Mouse (Mus musculus) v-Abl transformed pro-B cells (cell line): ENCODE results near the gene Yars.

ENCODE experiments used
- in situ Hi-C, 2 experiments: fragments of 400-800 bp; cut with MboI; formaldehyde crosslinking; loops; one replicate each; pipeline ENCODE4 v1.15.1; 2025; ENCODE audit not compliant: unreplicated experiment in 2 of 2

The Yars gene

DNA sequence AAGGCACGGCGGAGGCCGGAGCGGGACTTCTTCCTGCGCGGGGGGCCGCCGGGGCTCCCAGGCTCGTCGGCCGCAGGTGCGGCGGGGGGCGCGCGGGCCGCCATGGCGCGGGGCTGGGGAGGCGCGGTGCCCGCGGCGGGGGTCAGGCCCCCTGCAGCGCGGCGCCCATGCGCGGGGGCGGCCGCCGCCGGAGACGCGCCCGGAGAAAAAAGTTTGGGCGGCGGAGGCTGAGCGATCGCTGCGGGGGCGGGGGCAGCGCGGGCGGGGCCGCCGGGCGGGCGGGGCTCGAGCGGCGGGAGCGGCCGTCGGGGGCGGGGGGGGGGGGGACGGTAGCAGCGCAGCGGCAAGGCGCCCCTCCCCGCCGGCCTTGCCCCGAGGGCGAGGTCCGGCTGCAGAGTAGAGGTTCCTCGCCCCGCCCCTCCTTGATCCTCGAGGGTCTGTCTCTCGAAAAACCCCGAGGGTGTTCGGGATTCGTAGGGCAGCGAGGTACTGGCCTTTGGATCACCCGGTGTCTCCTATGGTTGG lies 58.7 kb downstream of the Yars start:
- in situ Hi-C loops: no loop called here

DNA sequence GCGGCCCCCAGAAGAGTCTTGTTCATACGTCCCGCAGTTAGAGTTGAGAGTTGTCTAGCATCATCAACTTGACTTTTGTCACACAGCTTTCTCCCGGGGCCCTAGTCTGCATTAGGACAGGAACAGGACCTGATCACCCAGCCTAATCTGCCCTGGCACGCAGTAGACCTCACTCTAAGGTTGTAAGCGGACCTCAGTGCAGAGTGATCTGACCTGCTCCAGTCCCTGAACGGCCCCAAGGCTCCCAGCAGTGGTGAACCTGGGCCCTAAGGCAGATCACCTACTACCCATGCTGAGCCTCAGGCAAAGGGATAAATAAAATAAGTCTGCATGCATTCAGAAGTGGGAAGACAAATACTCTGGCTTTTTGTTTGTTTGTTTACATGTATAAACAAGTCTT lies 59.7 kb downstream of the Yars start:
- in situ Hi-C loops: no loop called here

DNA sequence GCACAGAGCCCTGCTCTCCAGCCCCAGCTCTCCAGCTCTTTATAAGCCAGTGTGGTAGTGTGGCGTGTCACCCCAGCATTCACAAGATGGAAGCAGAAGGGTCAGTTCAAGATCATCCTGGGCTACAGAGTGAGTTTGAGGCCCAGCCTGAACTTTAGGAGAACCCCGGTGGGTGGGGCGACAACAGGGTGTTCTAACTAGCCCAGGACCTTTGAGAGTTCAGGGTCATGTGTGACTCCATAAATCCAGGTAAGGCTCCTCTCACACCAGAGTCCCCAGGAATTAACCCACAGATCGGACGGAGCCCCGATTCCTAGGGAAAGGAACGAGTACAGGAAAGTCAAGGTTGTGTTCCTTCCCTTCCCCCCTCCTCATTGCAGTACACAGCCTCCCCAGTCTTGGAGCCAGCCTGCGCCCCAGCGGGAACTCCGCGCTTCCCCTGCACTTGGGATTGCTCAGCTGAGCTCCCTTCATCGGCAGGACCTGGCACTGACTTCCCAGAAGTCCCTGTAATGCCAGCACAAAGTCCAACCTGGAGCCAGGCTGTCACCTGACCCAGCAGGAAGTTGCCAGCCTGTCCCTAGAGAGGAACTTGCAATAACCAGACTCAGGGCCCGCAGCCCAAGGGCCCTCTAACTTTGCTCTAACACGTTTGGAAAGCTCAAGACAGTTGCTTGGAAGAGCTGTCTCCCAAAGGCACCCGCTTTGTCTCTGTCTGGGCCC lies 61.4 kb downstream of the Yars start:
- in situ Hi-C loops: no loop called here

DNA sequence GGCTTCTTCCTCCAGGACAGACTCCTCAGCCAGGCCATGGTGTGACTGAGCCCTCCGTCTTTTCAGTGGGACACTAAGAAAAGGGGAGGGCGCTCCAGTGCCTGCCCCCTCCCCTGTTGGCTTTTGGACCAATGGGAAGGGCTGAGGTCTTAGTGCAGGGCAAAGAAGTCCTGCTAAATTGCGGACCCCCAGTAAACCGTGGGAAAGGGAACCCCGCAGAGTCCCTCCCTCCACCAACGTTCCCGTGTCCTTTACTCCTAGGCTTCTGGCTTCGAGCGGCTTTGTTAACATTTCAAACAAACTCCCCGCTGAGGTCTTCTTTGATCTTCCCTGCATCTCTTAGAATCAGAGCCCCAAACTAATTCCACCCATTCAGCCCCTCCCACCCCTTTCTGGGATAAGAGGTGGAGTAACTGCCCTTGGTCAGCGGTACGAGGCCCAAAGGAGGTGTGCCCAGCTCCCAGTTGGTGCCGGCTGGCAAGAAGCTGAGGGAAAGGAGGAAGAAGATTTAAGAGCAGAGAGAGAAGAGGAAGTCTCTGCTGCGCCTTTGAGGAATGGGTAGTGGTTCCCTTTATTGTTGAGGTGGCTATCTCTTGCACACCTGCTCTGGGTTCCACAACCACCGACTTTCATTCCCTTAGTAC lies 62.0 kb downstream of the Yars start:
- in situ Hi-C loops: no loop called here

DNA sequence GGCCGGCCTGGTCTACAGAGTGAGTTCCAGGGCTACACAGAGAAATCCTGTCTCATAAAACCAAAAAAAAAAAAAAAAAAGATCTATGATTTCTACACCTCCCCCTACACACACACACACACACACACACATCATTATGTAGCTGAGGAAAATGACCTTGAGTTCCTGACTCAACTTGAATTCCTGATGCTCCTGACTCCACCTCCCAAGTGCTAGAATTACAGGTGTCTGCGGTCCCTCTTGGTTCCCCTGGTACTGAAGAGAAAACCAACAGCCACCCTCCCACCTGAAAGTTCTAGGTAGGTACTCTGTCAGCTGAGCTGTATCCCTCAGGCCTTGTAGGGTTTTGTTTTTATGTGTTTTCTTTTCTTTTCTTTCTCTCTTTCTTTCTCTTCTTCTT lies 62.9 kb downstream of the Yars start:
- in situ Hi-C loops: no loop called here

DNA sequence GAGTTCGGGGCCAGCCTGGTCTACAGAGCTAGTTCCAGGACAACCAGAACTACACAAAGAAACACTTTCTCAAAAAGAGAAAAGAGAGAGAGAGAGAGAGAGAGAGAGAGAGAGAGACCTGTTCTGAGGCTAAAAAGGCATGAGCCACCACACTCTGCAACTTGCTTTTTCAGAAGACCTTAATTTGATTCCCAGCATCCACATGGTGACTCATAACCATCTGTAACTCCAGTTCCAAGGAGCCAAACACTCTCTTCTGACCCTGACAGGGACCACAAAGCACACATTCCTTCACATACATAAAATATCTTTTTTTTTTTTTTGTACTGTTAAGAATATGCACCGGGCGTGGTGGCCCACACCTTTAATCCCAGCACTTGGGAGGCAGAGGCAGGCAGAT lies 65.0 kb downstream of the Yars start:
- in situ Hi-C loops: no loop called here

DNA sequence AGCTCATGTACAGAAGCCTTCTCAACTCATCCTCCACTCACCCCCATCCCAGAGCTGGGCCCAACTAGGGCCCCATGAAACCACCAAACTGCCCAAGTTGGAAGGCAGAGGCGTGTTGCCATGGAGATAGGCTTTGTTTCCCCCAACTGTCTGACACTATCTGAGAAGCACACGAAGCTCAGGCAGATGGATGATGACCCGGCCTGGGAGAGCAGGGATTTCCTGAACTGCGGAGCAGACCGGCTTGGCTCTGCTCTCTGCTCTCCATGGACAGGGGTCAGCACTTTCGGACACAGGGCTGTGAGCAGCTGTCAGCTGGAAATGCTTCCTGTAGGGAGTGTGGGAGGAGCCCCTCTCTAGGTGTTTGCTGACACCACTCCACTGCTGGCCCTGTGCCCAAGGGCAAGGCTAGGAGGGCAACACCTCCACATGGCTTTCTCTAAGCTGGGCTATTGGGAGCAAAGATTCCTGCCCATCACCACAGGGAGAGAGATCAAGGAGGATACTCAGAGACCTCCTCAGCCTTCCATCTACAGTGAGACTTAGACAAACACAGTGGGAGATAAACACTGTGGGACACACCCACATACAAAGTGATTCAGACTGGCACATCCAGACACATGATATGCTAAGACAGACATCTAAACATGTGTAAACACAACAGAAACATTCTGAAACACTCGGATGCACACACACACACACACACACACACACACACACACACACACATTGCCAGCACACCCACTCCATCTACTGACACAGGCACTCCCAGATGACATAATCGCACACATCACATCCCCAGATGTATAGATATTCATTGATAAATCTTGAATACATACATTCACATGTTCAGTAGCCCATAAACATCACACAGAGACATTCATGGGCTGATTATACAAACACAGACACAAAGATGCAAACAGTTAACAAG lies 67.2 kb downstream of the Yars start:
- in situ Hi-C loops: no loop called here

DNA sequence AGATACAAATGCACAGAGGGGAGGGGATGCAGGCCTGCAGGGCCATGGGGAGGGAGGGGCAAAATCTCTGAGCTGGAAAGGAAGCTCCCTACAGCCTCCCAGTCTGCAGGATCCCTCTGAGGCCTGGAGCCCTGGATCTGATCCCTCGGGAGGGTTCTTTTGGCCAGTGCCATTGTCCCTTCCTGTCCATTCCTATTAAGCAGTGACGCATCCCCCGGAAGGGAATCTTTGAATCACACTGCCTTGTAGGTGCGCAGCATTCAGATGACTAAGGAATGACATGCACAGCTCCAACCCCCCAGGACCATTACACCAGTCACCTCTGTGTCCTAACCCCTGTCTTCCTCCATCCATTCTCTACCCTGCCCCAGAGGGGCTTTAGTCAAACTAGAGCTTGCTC lies 69.5 kb downstream of the Yars start:
- in situ Hi-C loops: no loop called here

DNA sequence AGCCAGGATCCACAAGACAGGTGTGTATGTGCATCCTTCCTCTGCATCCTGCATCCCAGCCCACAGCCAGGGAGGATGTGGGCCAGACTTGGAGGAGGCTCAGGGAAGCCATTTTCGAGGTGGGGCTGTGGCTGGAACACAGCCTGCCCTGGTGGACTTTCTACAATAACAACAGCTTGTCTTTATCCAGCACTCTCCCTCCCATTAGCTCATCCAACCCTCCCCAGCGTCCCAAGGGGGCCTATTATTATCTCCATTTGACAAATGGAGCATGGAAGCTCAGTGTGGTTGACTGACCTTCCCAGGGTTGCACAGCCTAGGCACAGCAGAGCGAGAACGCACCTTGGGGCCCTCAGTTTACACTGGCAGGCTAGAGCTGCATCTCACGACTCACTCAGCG lies 71.1 kb downstream of the Yars start:
- in situ Hi-C loops: no loop called here

DNA sequence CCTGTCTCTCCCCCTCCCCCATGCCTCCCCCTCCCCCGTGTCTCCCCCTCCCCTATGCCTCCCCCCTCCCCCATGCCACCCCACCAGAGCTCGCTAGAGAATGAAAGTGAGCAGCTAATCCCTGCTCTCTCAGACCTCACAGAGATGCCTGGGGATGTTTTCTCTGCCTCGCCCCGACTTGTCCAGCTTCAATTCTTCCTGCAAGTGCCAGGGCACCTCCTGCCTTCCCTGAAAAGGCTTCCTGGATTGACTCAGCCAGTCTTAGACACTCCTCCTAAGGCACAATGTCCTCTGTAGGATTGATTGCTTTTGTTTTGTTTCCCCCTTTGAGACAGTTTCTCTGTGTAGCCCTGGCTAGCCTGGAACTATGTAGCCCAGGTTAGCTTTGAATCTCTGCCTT lies 71.6 kb downstream of the Yars start, which contains the start of gene C77080:
Gene C77080 (minus strand): TSS at position 209 of the 400 bp plus-strand sequence.
- in situ Hi-C loops: no loop called here

DNA sequence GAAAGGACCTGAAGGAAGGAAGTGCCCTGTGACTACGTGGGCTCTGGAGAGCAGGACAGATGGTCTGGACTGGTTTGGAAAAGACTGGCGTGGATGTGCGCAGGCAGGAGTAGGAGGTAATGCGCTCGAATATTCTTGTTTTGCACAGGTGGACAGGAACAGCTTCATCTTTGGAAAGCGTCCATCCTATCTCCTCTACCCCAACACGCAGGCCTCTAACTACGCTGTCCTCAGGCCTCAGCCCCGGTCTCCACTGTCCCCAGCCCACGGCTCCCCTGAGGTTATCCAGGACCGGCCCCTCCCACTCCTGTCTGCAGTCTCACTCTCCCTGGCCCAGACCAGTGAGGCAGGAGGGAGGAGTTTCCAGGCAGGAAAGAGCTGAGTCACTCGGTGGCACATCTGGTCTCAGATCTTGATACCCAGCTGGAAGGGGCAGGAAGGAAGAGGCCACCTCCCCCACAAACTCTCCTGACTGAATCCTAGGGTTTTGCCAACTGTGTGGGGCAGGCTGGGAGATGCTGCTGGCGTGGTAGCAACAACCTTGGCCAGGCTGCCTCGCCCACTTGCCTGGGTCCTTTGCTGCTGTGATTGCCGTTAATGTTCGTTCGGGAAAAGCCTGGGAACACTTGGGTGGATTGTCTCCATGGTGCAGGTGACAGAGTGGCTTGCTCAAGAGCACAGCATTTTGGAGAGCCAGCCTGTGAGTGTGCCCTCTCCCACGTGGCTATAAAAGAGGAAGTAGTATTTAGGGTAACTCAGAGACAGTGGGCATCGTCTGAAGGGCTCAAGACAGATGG lies 73.9 kb downstream of the Yars start:
- in situ Hi-C loops: no loop called here

DNA sequence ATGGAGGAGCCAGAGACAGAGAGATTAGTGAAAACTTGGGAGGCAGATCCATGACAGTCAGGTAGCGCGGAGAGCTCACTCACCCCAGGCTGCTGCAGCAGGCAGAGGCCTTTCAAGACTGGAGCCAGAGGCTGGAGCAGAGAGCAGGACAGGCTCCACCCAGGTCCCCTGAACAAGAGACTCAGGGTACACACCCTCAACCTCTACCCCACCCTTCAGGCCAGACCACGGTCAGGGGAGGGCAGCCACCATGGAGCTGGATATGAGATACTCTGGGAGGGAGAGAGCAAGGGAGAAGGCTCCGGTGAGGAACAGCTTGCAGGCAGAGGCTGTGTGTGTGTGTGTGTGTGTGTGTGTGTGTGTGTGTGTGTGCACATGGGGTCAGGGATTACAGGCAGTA lies 76.6 kb downstream of the Yars start:
- in situ Hi-C loops: no loop called here

DNA sequence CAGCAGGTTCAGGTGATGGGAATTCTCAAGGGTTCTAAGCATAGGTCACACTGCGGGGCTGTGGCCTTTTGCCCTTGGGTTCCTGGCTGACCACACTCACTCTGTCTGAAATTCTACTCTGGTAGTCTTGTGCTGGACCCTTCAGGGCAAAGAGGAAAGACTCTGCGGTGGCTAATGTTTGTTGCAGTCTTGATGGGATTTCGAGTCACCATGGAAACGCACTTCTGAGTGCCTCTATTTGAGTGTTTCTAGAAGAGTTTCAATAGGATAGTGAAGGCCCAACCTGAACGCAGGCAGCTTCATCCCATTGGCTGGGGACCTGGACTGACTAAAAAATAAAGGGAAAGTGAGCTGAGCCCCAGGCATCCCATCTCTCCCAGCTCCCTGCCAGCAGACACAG lies 77.3 kb downstream of the Yars start:
- in situ Hi-C loops: no loop called here

DNA sequence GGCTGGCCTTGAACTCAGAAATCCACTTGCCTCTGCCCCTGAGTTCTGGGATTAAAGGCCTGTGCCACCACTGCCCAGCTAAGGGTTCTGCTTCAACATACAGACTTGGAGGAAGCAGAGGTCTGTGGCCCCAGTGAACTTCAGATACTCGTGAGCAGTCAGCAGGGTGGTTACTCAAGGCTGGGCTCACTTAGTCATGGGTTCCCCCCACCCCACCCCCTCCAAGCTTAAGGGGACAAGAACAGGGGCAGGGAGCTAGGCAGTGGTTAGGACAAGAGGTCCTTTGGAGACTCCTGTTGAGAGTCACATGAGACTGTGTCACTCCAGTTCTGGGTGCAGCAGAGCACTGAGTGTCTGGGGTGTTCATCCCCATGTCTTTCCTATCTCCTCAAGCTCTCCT lies 79.1 kb downstream of the Yars start:
- in situ Hi-C loops: no loop called here
